Mouse (Mus musculus): ENCODE data around the gene Gm10697. TPM values are rescaled to one million over a fixed set of nuclear protein-coding genes. Genes with fewer than 3 reads are reported as not detected.

The Gm10697 gene
- total and polyA plus RNA-seq, 3 experiments, result not detected

Other genes with a start within 250 kb of the Gm10697 start
- not detected in 2 replicates for gene Tdpoz3, start 246.6 kb downstream of the Gm10697 start, total RNA-seq (2012; rRNA removed)
- gene Tdpoz3, start 246.6 kb downstream of the Gm10697 start, polyA plus RNA-seq (2012; ENCODE audit: insufficient read depth in 1 of 2, insufficient read length in 2 of 2, low read depth in 1 of 2, low replicate concordance in 2 of 2, missing spikeins in 1 of 2), result not detected
- not detected in 2 replicates for gene Gm9117, start 129.1 kb downstream of the Gm10697 start, total RNA-seq (2012; rRNA removed)
- gene Gm9117, start 129.1 kb downstream of the Gm10697 start, polyA plus RNA-seq (2012; ENCODE audit: insufficient read depth in 1 of 2, insufficient read length in 2 of 2, low read depth in 1 of 2, low replicate concordance in 2 of 2, missing spikeins in 1 of 2), result not detected
- not detected in 2 replicates for gene Tdpoz5, start 111.3 kb downstream of the Gm10697 start, total RNA-seq (2012; rRNA removed)
- gene Tdpoz5, start 111.3 kb downstream of the Gm10697 start, polyA plus RNA-seq (2012; ENCODE audit: insufficient read depth in 1 of 2, insufficient read length in 2 of 2, low read depth in 1 of 2, low replicate concordance in 2 of 2, missing spikeins in 1 of 2), result not detected
- not detected in 2 replicates for gene Gm9125, start 17.8 kb downstream of the Gm10697 start, total RNA-seq (2012; rRNA removed)
- not detected for gene Gm9125, start 17.8 kb downstream of the Gm10697 start, polyA plus RNA-seq (2012; ENCODE audit: insufficient read depth in 1 of 2, insufficient read length in 2 of 2, low read depth in 1 of 2, low replicate concordance in 2 of 2, missing spikeins in 1 of 2)
- not detected in 2 replicates for gene Gm10696, start 105.5 kb upstream of the Gm10697 start, total RNA-seq (2012; rRNA removed)
- not detected for gene Gm10696, start 105.5 kb upstream of the Gm10697 start, polyA plus RNA-seq (2012; ENCODE audit: insufficient read depth in 1 of 2, insufficient read length in 2 of 2, low read depth in 1 of 2, low replicate concordance in 2 of 2, missing spikeins in 1 of 2)
- gene Gm5286, start 124.1 kb upstream of the Gm10697 start, total RNA-seq (2012; rRNA removed), result not detected in 2 replicates
- gene Gm5286, start 124.1 kb upstream of the Gm10697 start, polyA plus RNA-seq (2012; ENCODE audit: insufficient read depth in 1 of 2, insufficient read length in 2 of 2, low read depth in 1 of 2, low replicate concordance in 2 of 2, missing spikeins in 1 of 2), result not detected
- not detected in 2 replicates for gene Gm4778, start 191.4 kb upstream of the Gm10697 start, total RNA-seq (2012; rRNA removed)
- not detected for gene Gm4778, start 191.4 kb upstream of the Gm10697 start, polyA plus RNA-seq (2012; ENCODE audit: insufficient read depth in 1 of 2, insufficient read length in 2 of 2, low read depth in 1 of 2, low replicate concordance in 2 of 2, missing spikeins in 1 of 2)
- gene Them4, start 237.4 kb upstream of the Gm10697 start, total RNA-seq (2012; rRNA removed), result 0.81 and 0.95 TPM in 2 replicates
- gene Them4, start 237.4 kb upstream of the Gm10697 start, polyA plus RNA-seq (2012; ENCODE audit: insufficient read depth in 1 of 2, insufficient read length in 2 of 2, low read depth in 1 of 2, low replicate concordance in 2 of 2, missing spikeins in 1 of 2), result 1 to 10 TPM in 1 of 2 experiments, not detected in 1; 1.4 TPM

Measured in MEL (cell line).